25 mouse cellular contexts compared by ENCODE assay signal in genomic region chr4:88655461-88655860, GRCm38 (mm10). TPM values are rescaled to one million over a fixed set of nuclear protein-coding genes. Genes with fewer than 3 reads are reported as not detected.
DNase-seq lines count a peak whose midpoint lies in the region; ATAC-seq and TF ChIP-seq lines count a peak whose summit lies in the region.
"Had no signal": no experiment of that assay in that cellular context is flagged by ENCODE, and none has a peak within 500 bp of the region (broad histone marks: within the 10 kb centered on the region; RNA-seq: fewer than 3 reads in every experiment).

No protein-coding gene starts in this region.

- H3K27ac ChIP-seq in kidney, embryonic 14.5 days (ENCODE audit: low read depth, low read length), result no peak overlapping the region
- no peak overlapping the region for H3K27ac ChIP-seq in ES-Bruce4 (ENCODE audit: insufficient read depth, low read length)
- H3K27ac ChIP-seq in intestine, embryonic 16.5 days (ENCODE audit: low read length), result no peak overlapping the region
- H3K27ac ChIP-seq: embryonic facial prominence, embryonic 10.5 days; forebrain, embryonic 13.5 days; gastrocnemius, adult 2 months; heart, embryonic 15.5 days; hindbrain, embryonic 13.5 days had no signal

- H3K4me1 ChIP-seq in kidney, embryonic 14.5 days (ENCODE audit: control insufficient read depth, insufficient read depth, low read length), result no peaks in the 10 kb centered on the region
- H3K4me1 ChIP-seq in ES-Bruce4 (ENCODE audit: control insufficient read depth, insufficient read depth, low read length), result no peaks in the 10 kb centered on the region
- no peaks in the 10 kb centered on the region for H3K4me1 ChIP-seq in intestine, embryonic 16.5 days (ENCODE audit: control insufficient read depth, insufficient read depth, low read length)
- H3K4me1 ChIP-seq: embryonic facial prominence, embryonic 10.5 days; forebrain, embryonic 13.5 days; heart, embryonic 15.5 days; hindbrain, embryonic 13.5 days had no signal

- 0 out of 2 replicates have a peak, but pooled peaks have one; percentile 28 for TF ChIP-seq EP300 in ES-Bruce4 (IDR thresholded peaks at IDR 0.05; ENCODE audit: insufficient read depth, low read depth, low read length)

- TF ChIP-seq CTCF in ES-Bruce4 (IDR thresholded peaks at IDR 0.05; ENCODE audit: low read depth, low read length), result no peak

- no peak overlapping the region for H3K9ac ChIP-seq in kidney, embryonic 14.5 days (ENCODE audit: low read depth, low read length)
- no peak overlapping the region for H3K9ac ChIP-seq in ES-Bruce4 (ENCODE audit: low read depth, poor library complexity, severe bottlenecking)
- H3K9ac ChIP-seq in intestine, embryonic 16.5 days (ENCODE audit: low read depth, low read length), result no peak overlapping the region
- H3K9ac ChIP-seq: forebrain, embryonic 13.5 days; heart, embryonic 15.5 days; hindbrain, embryonic 13.5 days had no signal

- no peaks in the 10 kb centered on the region for H3K27me3 ChIP-seq in kidney, embryonic 14.5 days (ENCODE audit: control insufficient read depth, insufficient read depth, low read length)
- no peaks in the 10 kb centered on the region for H3K27me3 ChIP-seq in ES-Bruce4 (ENCODE audit: control insufficient read depth, insufficient read depth, low read length, poor library complexity, severe bottlenecking)
- no peaks in the 10 kb centered on the region for H3K27me3 ChIP-seq in intestine, embryonic 16.5 days (replicated peaks; ENCODE audit: control insufficient read depth, insufficient read depth, low read length)
- H3K27me3 ChIP-seq: forebrain, embryonic 13.5 days; heart, embryonic 15.5 days; hindbrain, embryonic 13.5 days had no signal

- DNase-seq in kidney, adult 11 months, result peak; percentile 28
- DNase-seq in kidney, postnatal 10 days, result peak; percentile 24
- peak; percentile 7 to 8 for DNase-seq in kidney, postnatal 4 days
- DNase-seq in adrenal gland, postnatal 36 days, result no peak
- DNase-seq: adrenal gland, postnatal 14 days; cerebellum, adult 18-20 months; cerebellum, postnatal 10 days; gastrocnemius, adult 2 months; gastrocnemius, postnatal 36 days; heart, adult 18-20 months; heart, postnatal 14 days had no signal

- 50% methylated on average over 1 of the region's 1 CpGs for WGBS in kidney, embryonic 14.5 days
- 60% methylated on average over 1 of the region's 1 CpGs for WGBS in intestine, embryonic 16.5 days

- no peak for TF ChIP-seq POLR2A in ES-Bruce4 (IDR thresholded peaks at IDR 0.05; ENCODE audit: insufficient read depth, low read length)

- no peak overlapping the region for H3K4me2 ChIP-seq in kidney, embryonic 14.5 days (replicated peaks; ENCODE audit: low read depth, low read length)
- no peak overlapping the region for H3K4me2 ChIP-seq in intestine, embryonic 16.5 days (ENCODE audit: low read depth, low read length)
- H3K4me2 ChIP-seq: forebrain, embryonic 13.5 days; heart, embryonic 11.5 days; heart, embryonic 15.5 days; hindbrain, embryonic 13.5 days had no signal

- no peak overlapping the region for H3K4me3 ChIP-seq in kidney, embryonic 14.5 days (ENCODE audit: low read length)
- no peak overlapping the region for H3K4me3 ChIP-seq in ES-Bruce4 (ENCODE audit: low read depth, low read length)
- H3K4me3 ChIP-seq in intestine, embryonic 16.5 days (ENCODE audit: low read length), result no peak overlapping the region
- H3K4me3 ChIP-seq: embryonic facial prominence, embryonic 10.5 days; forebrain, embryonic 13.5 days; gastrocnemius, adult 2 months; heart, embryonic 15.5 days; hindbrain, embryonic 13.5 days had no signal

- H3K36me3 ChIP-seq in kidney, embryonic 14.5 days (ENCODE audit: control insufficient read depth, insufficient read depth, low read length), result no peaks in the 10 kb centered on the region
- H3K36me3 ChIP-seq in ES-Bruce4 (ENCODE audit: control insufficient read depth, insufficient read depth, low read length, poor library complexity, severe bottlenecking), result no peaks in the 10 kb centered on the region
- H3K36me3 ChIP-seq in intestine, embryonic 16.5 days (ENCODE audit: control insufficient read depth, insufficient read depth, low read length), result no peaks in the 10 kb centered on the region
- H3K36me3 ChIP-seq: embryonic facial prominence, embryonic 10.5 days; heart, embryonic 15.5 days; hindbrain, embryonic 13.5 days had no signal

- no peaks in the 10 kb centered on the region for H3K9me3 ChIP-seq in kidney, embryonic 14.5 days (ENCODE audit: control insufficient read depth, low read length)
- peaks cover 5% of the 10 kb centered on the region for H3K9me3 ChIP-seq in ES-Bruce4 (replicated peaks; ENCODE audit: control insufficient read depth, insufficient read depth, low read length, poor library complexity, severe bottlenecking)
- H3K9me3 ChIP-seq in intestine, embryonic 16.5 days (ENCODE audit: control insufficient read depth, low read length), result no peaks in the 10 kb centered on the region
- H3K9me3 ChIP-seq: forebrain, embryonic 13.5 days; heart, embryonic 15.5 days; hindbrain, embryonic 13.5 days had no signal

- no peak for ATAC-seq in kidney, embryonic 14.5 days (ENCODE audit: low FRiP score, low TSS enrichment)
- ATAC-seq in intestine, embryonic 16.5 days, result no peak
- ATAC-seq: activated CD4-positive, CD25-positive, alpha-beta regulatory T cell, adult 4 months; forebrain, embryonic 13.5 days; Patski had no signal

RNA-seq across cellular contexts. Expression of gene Ifna13, which starts 11.2 kb away (rescaled TPM):
- polyA plus RNA-seq in kidney, embryonic 14.5 days (2014; fragmentation: Nextera tagmentation; extraction: Ambion mirVana), result not detected in 2 replicates
- not detected in 2 replicates for polyA plus RNA-seq in ES-Bruce4 (2011; ENCODE audit: insufficient read depth, insufficient read length, low read depth, missing spikeins)
- not detected for total RNA-seq in adrenal gland, postnatal 36 days (2021)
- not detected in 2 replicates for polyA plus RNA-seq in intestine, embryonic 16.5 days (2015; fragmentation: Nextera tagmentation; extraction: Ambion mirVana)
- total RNA-seq: adrenal gland, adult 18-20 months; adrenal gland, postnatal 14 days; gastrocnemius, adult 2 months; gastrocnemius, postnatal 36 days; heart, adult 18-20 months; heart, postnatal 14 days; hematopoietic stem cell, adult 5-6 weeks had no signal
- polyA plus RNA-seq: activated CD4-positive, CD25-positive, alpha-beta regulatory T cell, adult 4 months; C2C12; embryonic facial prominence, embryonic 10.5 days; embryonic facial prominence, embryonic 14.5 days; forebrain, embryonic 13.5 days; heart, embryonic 11.5 days; heart, embryonic 15.5 days; hindbrain, embryonic 13.5 days; Patski had no signal

RNA-seq across cellular contexts. Expression of gene C87499, which starts 21.2 kb away (rescaled TPM):
- not detected in 2 replicates for polyA plus RNA-seq in kidney, embryonic 14.5 days (2014; fragmentation: Nextera tagmentation; extraction: Ambion mirVana)
- polyA plus RNA-seq in ES-Bruce4 (2011; ENCODE audit: insufficient read depth, insufficient read length, low read depth, missing spikeins), result not detected in 2 replicates
- not detected for total RNA-seq in adrenal gland, postnatal 36 days (2021)
- not detected in 2 replicates for polyA plus RNA-seq in intestine, embryonic 16.5 days (2015; fragmentation: Nextera tagmentation; extraction: Ambion mirVana)
- total RNA-seq: adrenal gland, adult 18-20 months; adrenal gland, postnatal 14 days; gastrocnemius, adult 2 months; gastrocnemius, postnatal 36 days; heart, adult 18-20 months; heart, postnatal 14 days; hematopoietic stem cell, adult 5-6 weeks had no signal
- polyA plus RNA-seq: activated CD4-positive, CD25-positive, alpha-beta regulatory T cell, adult 4 months; C2C12; embryonic facial prominence, embryonic 10.5 days; embryonic facial prominence, embryonic 14.5 days; forebrain, embryonic 13.5 days; heart, embryonic 11.5 days; heart, embryonic 15.5 days; hindbrain, embryonic 13.5 days; Patski had no signal

RNA-seq across cellular contexts. Expression of gene Ifna16, which starts 21.3 kb away (rescaled TPM):
- polyA plus RNA-seq in kidney, embryonic 14.5 days (2014; fragmentation: Nextera tagmentation; extraction: Ambion mirVana), result not detected in 2 replicates
- polyA plus RNA-seq in ES-Bruce4 (2011; ENCODE audit: insufficient read depth, insufficient read length, low read depth, missing spikeins), result not detected in 2 replicates
- not detected for total RNA-seq in adrenal gland, postnatal 36 days (2021)
- not detected in 2 replicates for polyA plus RNA-seq in intestine, embryonic 16.5 days (2015; fragmentation: Nextera tagmentation; extraction: Ambion mirVana)
- total RNA-seq: adrenal gland, adult 18-20 months; adrenal gland, postnatal 14 days; gastrocnemius, adult 2 months; gastrocnemius, postnatal 36 days; heart, adult 18-20 months; heart, postnatal 14 days; hematopoietic stem cell, adult 5-6 weeks had no signal
- polyA plus RNA-seq: activated CD4-positive, CD25-positive, alpha-beta regulatory T cell, adult 4 months; C2C12; embryonic facial prominence, embryonic 10.5 days; embryonic facial prominence, embryonic 14.5 days; forebrain, embryonic 13.5 days; heart, embryonic 11.5 days; heart, embryonic 15.5 days; hindbrain, embryonic 13.5 days; Patski had no signal

RNA-seq across cellular contexts. Expression of gene Ifna2, which starts 28.3 kb away (rescaled TPM):
- not detected in 2 replicates for polyA plus RNA-seq in kidney, embryonic 14.5 days (2014; fragmentation: Nextera tagmentation; extraction: Ambion mirVana)
- polyA plus RNA-seq in ES-Bruce4 (2011; ENCODE audit: insufficient read depth, insufficient read length, low read depth, missing spikeins), result not detected in 2 replicates
- total RNA-seq in adrenal gland, postnatal 36 days (2021), result not detected
- not detected in 2 replicates for polyA plus RNA-seq in intestine, embryonic 16.5 days (2015; fragmentation: Nextera tagmentation; extraction: Ambion mirVana)
- total RNA-seq: adrenal gland, adult 18-20 months; adrenal gland, postnatal 14 days; gastrocnemius, adult 2 months; gastrocnemius, postnatal 36 days; heart, adult 18-20 months; heart, postnatal 14 days; hematopoietic stem cell, adult 5-6 weeks had no signal
- polyA plus RNA-seq: activated CD4-positive, CD25-positive, alpha-beta regulatory T cell, adult 4 months; C2C12; embryonic facial prominence, embryonic 10.5 days; embryonic facial prominence, embryonic 14.5 days; forebrain, embryonic 13.5 days; heart, embryonic 11.5 days; heart, embryonic 15.5 days; hindbrain, embryonic 13.5 days; Patski had no signal

RNA-seq across cellular contexts. Expression of gene Ifnab, which starts 35.7 kb away (rescaled TPM):
- polyA plus RNA-seq in kidney, embryonic 14.5 days (2014; fragmentation: Nextera tagmentation; extraction: Ambion mirVana), result not detected in 2 replicates
- polyA plus RNA-seq in ES-Bruce4 (2011; ENCODE audit: insufficient read depth, insufficient read length, low read depth, missing spikeins), result not detected in 2 replicates
- total RNA-seq in adrenal gland, postnatal 36 days (2021), result not detected
- not detected in 2 replicates for polyA plus RNA-seq in intestine, embryonic 16.5 days (2015; fragmentation: Nextera tagmentation; extraction: Ambion mirVana)
- total RNA-seq: adrenal gland, adult 18-20 months; adrenal gland, postnatal 14 days; gastrocnemius, adult 2 months; gastrocnemius, postnatal 36 days; heart, adult 18-20 months; heart, postnatal 14 days; hematopoietic stem cell, adult 5-6 weeks had no signal
- polyA plus RNA-seq: activated CD4-positive, CD25-positive, alpha-beta regulatory T cell, adult 4 months; C2C12; embryonic facial prominence, embryonic 10.5 days; embryonic facial prominence, embryonic 14.5 days; forebrain, embryonic 13.5 days; heart, embryonic 11.5 days; heart, embryonic 15.5 days; hindbrain, embryonic 13.5 days; Patski had no signal

Comparison
In these comparisons a context has a peak if more than half of its experiments do, and no peak if none do; other contexts are left out.
1. DNase-seq: peak in kidney, adult 11 months (single experiment), kidney, postnatal 10 days (single experiment) and kidney, postnatal 4 days (2 of 2); none in adrenal gland, postnatal 36 days (0 of 2).